Mouse (Mus musculus) mouse embryonic stem cell (cell line): Measurements from ENCODE around the gene Pcyt1a.

Source experiments
- in situ Hi-C, 2 experiments: fragments of 300-500 bp; cut with MboI; formaldehyde crosslinking; loops; 1 replicate in 1 of 2; 3 replicates in 1 of 2; pipeline ENCODE4 v1.14.3; 2019 to 2020; ENCODE audit warnings: low sequenced_read_pairs in 2 of 2, low pct_unique_long_range_greater_than_20kb in 1 of 2, mixed read lengths in 1 of 2; ENCODE audit not compliant: unreplicated experiment in 1 of 2

Gene Pcyt1a

DNA sequence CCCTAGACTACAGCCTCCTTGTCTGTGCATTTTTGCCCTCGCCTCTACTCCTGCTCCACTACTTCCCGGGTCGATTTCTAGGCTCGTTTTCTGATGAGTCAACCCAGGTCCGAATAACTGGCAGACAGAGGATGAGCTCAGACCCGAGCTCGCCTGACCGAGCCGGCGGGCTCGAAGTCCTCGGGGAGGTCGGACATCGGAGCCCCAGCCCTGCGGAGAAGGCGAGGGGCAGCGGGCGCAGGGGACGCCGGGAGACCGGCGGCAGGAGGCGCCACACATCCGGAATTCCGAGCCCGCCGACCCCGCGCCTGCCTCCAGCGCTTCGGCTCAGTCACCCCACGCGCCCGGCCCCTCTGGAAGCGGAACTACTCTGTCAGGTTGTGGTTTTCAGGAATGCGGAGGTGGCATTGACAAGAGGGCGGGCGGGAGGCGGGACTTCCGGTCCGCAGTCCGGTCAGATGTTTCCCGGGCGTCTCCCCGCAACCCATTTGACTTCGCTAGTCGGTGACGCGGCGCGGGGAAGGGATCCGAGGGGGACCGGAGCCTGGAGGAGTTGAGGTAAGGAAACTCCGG lies at the start of gene Pcyt1a:
Pcyt1a (plus strand) TSS at position 448 of the 573 bp plus-strand sequence.
- in situ Hi-C loops = no loop called here

DNA sequence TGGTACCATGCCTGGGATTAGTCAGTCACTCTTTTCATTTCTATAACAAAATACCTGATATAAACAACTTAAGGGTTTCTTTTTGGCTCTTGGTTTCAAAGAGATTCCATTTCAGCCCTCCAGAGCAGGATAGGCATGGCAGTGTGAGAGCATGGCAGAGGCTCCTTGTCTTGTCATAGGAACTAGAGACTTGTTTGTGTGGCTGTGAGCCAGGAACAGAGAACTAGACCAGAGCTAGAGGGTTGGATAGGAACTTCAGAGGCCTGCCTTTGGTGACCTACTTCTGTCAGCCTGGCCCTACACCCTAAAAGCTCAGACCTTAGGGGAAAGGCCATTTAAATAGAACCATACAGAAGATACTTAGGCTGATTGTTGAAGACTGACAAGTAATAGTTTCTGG lies 47.8 kb upstream of the Pcyt1a start:
- in situ Hi-C loops = no loop called here

DNA sequence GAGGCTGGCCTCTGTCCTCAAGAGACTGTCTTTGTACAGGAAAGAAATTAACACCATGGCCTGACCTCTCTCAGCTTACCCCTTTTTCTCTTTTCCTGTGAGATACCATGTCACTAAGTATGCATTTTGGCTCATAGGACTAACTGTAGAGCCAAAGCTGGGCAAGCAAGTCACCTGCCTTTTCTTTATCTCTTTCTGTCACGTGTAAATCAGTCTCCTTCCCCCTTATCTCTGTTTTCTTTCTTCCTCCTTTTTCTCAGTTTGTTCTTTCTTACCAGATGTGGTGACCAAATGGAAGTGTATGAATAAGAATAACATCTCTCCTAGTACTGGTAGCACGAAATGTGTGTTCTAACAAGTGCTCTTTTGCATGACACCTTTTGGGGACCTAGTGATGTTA lies 45.8 kb upstream of the Pcyt1a start:
- in situ Hi-C loops = no loop called here

DNA sequence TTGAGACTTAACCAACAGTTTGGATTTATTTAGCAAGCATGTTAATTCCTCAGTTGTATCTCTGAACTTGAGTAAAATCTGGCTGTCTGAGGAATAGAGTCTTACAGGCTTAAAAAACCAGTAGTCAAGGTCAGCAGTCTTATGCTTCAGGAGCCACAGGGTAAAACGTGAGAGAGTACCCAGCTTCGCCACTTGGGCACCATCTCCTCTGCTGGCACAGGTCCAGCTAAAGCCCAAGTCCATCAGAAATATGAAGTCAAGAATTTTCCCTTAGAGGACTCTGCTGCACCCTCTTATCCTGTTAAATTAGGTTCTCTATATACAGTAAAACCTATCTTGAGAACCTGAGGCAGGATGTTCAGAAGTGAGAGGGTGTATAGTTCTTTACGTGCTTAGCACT lies 43.9 kb upstream of the Pcyt1a start:
- in situ Hi-C loops = no loop called here

DNA sequence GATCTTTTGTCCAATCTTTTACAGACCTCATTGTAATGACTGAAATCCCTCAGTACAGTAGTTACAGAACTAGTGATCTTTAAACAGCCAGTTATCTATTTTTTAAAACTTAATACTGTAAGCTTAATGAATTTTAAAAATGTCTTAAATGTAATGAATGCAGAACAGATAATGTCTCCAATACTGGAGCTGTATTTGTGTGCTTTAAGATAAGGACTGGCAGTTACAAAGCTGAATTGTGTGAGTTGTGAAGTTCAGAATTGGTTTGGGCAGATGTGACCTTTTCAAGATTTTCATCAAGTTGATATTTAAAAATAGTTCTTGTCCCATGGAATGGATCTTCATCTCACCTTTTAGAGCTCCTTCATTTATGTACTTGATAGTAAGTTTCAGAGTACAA lies 41.7 kb upstream of the Pcyt1a start:
- in situ Hi-C loops = no loop called here

DNA sequence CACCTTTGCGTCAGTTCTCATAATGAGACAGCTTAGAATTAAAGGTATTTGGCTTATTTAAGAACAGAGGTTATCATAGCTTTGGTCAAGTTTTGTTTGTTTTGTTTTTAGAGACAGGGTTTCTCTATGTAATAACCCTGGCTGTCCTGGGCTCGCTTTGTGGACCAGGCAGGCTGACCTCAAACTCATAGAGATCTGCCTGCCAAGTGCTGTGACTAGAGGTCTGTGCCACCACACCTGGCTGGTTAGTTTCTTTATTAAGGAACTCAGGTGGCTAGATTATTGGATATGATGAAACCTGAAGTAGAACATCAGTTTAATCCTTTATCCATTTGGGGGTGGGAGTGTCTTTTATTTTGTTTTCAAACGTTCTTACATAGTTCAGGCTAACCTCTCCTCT lies 40.9 kb upstream of the Pcyt1a start:
- in situ Hi-C loops = no loop called here

DNA sequence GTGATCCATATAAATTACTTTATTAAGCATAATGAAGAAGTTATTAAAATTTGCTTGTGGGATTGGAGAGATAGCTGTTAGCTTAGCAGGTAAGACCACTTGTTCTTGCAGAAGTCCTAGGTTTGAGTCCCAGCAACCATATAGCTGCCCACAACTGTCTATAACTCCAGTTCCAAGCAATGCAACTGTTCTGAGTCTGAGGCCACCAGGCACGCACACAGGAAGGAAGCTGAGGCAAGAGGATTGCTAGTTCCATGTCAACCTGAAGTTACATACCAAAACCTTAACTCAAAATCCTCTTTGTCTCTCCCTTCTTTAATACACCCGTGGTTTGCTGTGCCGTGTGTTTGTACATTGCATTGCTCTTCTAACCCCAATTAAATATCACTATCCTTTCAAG lies 39.8 kb upstream of the Pcyt1a start:
- in situ Hi-C loops = no loop called here

DNA sequence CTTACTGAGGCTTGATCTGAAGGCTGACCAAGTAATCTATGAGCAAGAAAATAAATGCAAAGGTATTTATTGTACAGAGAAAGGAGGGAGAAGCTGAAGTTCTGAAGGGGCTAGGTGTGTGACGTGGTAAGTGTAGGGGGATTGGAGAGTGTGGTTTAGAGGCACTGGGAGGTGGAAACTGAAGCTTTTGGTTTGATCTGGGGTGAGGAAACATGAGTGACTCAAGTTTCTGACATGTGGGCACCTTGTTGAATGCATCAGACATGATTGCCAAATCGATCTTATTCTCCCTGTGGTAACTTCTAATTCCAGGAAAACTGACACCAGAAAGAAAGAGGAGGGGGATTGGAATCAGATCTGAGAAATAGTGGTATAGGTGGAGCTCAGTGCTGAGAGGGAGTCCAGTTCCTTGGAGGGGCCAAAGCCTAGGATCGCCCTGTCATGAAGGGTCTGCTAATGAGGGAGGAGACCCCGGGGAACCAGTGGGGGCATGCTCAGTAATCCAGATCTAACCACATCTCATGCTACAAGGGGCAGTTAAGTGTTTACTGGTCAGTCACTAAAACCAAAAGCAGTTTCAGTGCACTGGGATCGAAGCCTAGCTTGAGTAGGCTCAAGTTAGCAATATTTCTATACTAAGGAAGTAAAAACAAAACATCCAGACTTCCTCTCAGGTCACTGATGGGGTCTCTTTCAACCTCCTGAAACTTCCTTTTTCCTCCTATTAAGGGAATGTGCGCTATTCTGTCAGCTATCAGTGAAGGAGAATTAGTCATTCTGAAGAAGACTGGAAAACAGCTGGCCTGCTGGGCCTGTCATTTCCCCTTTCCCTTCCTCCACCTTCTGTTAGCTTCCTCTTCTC lies 34.8 kb upstream of the Pcyt1a start:
- in situ Hi-C loops = no loop called here

DNA sequence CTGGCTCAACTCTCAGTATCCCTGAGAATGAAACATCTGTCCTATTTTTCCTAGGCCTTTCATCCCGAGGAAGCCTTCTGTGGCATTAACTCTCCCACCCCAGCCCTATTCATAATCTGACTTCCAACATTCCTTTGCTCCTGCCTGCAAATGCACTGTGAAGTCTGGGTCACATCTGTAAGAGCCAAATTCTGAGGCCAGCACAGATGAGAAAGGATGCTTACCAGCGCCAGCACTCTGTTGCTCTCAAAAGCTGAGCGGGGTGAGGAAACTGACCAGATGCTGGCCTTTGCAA lies 34.2 kb upstream of the Pcyt1a start:
- in situ Hi-C loops = no loop called here

DNA sequence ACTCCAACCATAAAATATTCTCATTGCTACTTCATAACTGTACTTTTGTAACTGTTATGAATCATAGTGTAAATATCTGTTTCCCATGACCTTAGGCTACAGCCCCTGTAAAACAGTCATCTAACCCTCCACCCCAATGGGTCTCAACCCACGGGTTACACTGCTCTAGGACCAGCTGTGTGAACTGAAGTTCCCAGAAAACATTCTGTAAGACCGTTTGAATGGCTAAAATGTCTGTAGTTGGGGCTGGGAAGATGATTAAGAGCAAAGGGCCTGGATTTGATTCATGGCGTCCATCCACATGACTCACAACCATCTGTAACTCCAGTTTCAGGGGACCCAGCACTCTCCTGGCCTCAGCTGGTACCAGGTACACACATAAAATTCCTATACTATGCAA lies 32.5 kb upstream of the Pcyt1a start:
- in situ Hi-C loops = no loop called here

DNA sequence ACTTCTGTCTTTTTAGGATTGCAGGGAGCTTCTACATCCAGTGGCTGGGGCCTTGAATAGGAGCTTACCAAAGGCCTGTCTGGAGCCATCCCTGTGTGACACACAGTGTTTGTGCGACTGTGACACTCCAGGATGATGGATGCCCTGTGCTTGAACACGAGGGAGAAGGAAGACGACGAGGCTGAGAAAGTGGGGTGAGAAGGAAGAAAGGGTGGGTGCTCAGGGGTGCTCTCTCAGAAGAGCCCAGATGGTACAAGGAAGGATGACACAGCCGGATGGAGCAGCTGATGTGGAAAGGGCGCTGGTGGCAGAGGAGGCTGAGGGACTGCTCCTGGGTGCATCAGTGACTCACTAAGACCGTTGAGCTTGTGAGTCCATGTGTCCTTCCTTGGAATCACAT lies 30.5 kb upstream of the Pcyt1a start, which contains the start of gene Tm4sf19:
Tm4sf19 (plus strand) TSS at position 240 of the 400 bp plus-strand sequence.
- in situ Hi-C loops = no loop called here

DNA sequence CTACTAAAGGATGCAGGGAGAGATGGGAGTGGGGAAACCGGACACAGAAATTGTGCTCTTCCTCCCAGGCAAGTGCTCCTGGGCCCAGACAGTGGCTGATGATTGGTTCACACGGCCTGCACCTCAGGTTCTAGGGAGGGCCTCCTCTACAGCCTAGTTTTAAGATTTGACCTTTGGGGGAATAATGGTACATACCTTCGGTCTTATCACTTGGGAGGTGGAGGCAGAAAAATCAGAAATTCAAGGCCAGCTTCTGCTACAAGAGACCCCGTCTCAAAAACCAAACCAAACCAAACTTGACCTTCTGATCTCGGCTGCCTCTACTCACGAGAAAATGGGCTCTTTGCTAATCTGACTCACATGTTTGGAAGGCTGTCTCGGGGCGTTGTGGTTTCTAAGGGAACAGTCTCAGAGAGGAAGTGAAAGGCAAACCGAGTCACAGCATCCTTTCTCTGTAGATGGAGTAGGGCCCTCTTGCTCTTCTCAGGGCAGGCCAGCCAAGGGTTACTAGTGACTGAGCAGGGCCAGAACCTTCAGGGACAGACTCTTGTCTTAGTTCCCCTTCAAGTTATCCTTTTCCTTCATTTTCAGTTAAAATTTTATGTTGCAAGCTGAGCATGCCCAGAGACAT lies 29.3 kb upstream of the Pcyt1a start:
- in situ Hi-C loops = no loop called here

DNA sequence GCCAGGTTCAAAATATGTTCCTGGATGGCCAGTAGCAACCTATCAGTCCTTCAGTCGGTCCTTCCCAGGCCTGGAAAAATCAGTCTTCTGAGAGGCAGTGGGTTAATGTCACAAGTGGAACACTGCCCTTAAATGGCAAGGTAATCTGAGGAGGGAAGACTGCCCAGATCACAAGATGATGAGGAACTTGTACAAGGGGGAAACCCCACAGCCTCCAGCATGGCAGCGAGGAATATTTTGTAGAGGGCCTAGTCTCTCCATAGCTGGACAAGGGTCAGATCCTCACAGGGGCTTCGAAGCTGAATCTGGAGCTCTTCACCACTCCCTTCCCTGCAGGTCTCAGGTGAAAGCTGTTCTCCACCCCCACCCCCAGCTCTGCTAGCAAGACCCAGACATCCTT lies 27.9 kb upstream of the Pcyt1a start:
- in situ Hi-C loops = no loop called here

DNA sequence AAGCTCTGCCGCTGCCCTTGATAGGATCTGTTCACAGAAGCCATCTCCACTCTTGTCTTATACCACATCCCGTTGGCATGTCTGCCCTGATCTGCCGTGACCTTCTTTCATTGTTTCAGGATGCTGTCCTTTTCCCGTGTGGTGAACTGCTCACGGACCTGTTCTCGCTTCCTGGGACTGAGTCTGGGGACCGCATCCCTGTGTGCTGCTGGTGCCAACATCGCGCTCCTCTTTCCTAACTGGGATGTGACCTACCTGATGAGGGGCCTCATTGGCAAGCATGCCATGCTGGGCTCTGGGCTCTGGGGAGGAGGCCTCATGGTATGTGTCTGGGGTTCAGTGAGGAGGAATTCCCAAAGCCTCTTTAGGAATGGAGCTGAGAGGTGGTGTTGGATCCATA lies 25.0 kb upstream of the Pcyt1a start:
- in situ Hi-C loops = no loop called here

DNA sequence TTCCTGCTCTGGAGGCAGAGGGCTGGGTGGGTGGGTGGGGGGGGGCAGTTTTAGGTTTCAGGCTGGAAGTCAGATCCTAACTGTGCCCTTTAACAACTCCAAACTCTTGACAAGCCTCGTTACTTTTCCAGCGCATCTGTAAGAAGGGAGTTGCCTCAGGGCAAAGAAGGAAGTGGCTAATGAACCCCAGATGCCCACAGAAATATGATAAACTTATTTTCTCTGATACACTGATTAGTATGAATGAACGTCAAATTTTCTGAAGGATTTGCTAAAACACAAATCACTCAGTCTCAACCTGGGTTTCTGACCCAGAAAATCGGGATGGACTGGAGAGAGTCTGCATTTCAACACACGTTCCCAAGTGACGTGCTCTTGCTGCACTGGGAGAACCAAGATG lies 24.1 kb upstream of the Pcyt1a start:
- in situ Hi-C loops = no loop called here

DNA sequence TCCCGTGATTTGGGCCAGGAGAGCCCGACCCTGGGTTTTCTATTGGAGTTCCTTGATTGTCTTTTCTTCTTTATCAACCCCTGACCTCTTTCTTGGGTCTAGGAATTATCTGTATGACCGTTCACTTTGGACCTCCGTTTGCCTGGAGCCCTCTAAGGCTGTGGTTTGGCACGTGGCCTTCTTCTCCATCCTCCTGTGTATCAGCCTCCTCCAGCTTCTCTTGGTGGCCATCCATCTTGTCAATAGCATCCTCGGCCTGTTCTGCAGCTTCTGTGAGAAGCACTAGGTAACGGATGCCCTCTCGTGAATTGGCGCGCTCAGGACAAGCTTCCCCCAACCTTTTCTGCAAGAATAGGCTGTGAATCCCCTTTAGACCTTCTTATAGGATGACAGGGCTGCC lies 23.0 kb upstream of the Pcyt1a start:
- in situ Hi-C loops = no loop called here

DNA sequence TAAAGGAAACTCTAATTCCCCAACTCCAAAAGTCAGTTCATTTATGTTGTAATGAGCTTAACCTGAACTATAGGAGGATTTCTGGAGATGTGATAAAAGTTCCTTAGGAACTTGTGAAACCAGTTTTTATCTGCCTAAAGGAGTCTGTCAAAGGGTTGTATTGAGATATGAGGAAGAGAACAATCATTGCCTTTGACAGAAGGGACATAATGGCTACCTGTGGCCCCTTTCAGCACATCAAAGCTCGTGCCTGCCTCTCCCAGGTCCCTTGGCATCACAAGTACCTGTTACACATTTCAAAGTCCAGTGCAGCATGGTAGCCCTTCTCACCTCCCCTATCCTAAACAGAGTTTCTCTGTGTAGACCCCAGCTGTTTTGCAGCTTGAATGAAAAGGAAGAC lies 13.3 kb upstream of the Pcyt1a start:
- in situ Hi-C loops = no loop called here

DNA sequence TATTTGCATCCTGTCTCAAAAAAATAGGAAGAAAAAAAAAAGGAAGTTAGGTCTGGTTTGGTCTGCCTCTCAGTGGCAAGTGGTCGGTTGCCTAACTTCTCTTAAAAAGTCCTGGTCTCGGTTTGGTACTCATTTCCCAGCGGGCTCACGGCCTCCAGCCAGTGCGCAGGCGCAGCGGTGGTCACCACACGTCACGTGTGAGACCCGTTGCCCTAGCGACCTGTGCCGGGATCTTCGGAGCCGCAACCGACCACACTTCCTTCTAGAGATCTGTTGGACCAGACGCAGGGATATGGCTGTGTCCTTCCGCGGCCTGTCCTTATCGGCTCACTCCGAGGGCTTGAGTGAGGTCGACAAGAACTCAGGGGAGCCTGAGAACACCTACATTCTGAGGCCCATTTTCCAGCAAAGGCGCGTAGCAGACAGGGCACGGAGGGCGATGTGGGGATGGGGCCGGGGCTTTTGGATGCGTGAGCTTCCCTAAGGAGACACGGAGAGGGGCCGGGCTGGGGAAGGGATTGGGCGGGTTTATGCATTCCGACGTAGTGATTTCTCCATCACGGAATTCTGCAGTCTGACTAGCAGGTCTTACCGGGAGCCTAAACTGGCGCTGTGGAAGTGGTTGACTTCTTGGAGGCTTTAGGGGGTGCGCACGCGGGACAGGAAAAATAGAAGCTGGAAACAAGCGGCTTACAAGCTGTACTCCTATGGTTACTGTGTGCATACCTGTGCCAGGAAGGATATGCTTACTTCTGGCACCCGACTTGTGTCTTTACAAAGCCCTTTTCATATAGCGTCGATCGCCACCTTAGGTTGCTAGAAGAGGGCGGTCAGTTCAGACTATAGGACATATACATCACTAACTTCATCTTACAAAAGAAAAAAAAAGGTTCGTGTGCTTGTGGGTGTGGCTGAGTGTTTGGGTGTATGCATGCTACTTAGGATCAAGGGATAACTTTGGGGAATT lies 10.9 kb upstream of the Pcyt1a start, which contains the start of gene Tctex1d2:
Tctex1d2 (plus strand) TSS at position 186 of the 967 bp plus-strand sequence.
- in situ Hi-C loops = no loop called here

DNA sequence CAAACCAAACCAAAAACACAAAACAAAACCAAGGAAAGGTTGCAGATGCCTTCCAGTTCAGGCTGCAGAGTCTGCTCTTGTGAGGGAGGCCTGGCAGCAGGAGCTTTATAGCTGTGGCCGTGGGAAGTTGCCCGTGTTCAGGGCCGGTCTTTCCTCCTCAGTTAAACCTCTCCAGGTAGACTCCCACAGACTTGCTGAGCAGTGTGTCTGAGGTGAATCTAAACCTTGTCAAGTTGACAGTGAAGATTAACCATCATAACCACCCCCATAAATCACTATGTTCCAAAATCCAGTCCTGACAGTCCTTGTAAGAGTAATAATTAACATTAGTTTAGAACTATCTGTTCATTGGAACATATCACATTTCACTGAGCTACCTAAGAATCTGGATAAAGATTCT lies 3.2 kb upstream of the Pcyt1a start:
- in situ Hi-C loops = no loop called here
